ENCODE assay signal across 9 mouse cellular contexts in genomic region chr16:4597296-4597695, GRCm38 (mm10). TPM values are rescaled to one million over a fixed set of nuclear protein-coding genes. Genes with fewer than 3 reads are reported as not detected.
DNase-seq lines count a peak whose midpoint lies in the region; ATAC-seq lines count a peak whose summit lies in the region.
"Had no signal": no experiment of that assay in that cellular context is flagged by ENCODE, and none has a peak within 500 bp of the region (broad histone marks: within the 10 kb centered on the region; RNA-seq: fewer than 3 reads in every experiment).

No protein-coding gene starts in this region.

- H3K4me3 ChIP-seq in forebrain, embryonic 10.5 days: peak overlapping the region; percentile 75
- peak overlapping the region; percentile 22; the same call in 1 of the 2 replicates for H3K4me3 ChIP-seq in intestine, embryonic 15.5 days (replicated peaks)
- peak overlapping the region; percentile 83 for H3K4me3 ChIP-seq in midbrain, embryonic 13.5 days (replicated peaks)

- peaks cover 97% of the 10 kb centered on the region for H3K4me1 ChIP-seq in forebrain, embryonic 10.5 days
- peaks cover 75% of the 10 kb centered on the region for H3K4me1 ChIP-seq in intestine, embryonic 15.5 days (replicated peaks)
- peaks cover 88% of the 10 kb centered on the region for H3K4me1 ChIP-seq in midbrain, embryonic 13.5 days (replicated peaks)

- intact Hi-C loops in gastrocnemius, postnatal 14 days (cut with DNase I; ENCODE audit: low total_unique reads): no loop called here
- intact Hi-C loops in gastrocnemius, postnatal 36 days (cut with DNase I): no loop called here

- peak overlapping the region; percentile 91 for H3K4me2 ChIP-seq in intestine, embryonic 15.5 days (replicated peaks)
- H3K4me2 ChIP-seq in midbrain, embryonic 13.5 days (replicated peaks): peak overlapping the region; percentile 94

- H3K27me3 ChIP-seq in forebrain, embryonic 10.5 days (ENCODE audit: poor library complexity, severe bottlenecking): no peaks in the 10 kb centered on the region
- H3K27me3 ChIP-seq in intestine, embryonic 15.5 days (replicated peaks): no peaks in the 10 kb centered on the region
- no peaks in the 10 kb centered on the region for H3K27me3 ChIP-seq in midbrain, embryonic 13.5 days

- H3K9me3 ChIP-seq in forebrain, embryonic 10.5 days: 0 out of 2 replicates have a peak, but pooled peaks cover 2% of the 10 kb centered on the region
- H3K9me3 ChIP-seq in intestine, embryonic 15.5 days: no peaks in the 10 kb centered on the region
- H3K9me3 ChIP-seq in midbrain, embryonic 13.5 days: no peaks in the 10 kb centered on the region

- H3K9ac ChIP-seq in intestine, embryonic 15.5 days: no peak overlapping the region
- H3K9ac ChIP-seq in midbrain, embryonic 13.5 days (replicated peaks): peak overlapping the region; percentile 45; the same call in 1 of the 2 replicates

- ATAC-seq in intestine, embryonic 15.5 days: no peak
- ATAC-seq in midbrain, embryonic 13.5 days: no peak

- H3K27ac ChIP-seq in forebrain, embryonic 10.5 days: peak overlapping the region; percentile 97
- peak overlapping the region; percentile 13; the same call in 1 of the 2 replicates for H3K27ac ChIP-seq in intestine, embryonic 15.5 days
- peak overlapping the region; percentile 69 for H3K27ac ChIP-seq in midbrain, embryonic 13.5 days

- peaks cover 2% of the 10 kb centered on the region; the same call in 1 of the 2 replicates for H3K36me3 ChIP-seq in forebrain, embryonic 10.5 days (replicated peaks)
- H3K36me3 ChIP-seq in intestine, embryonic 15.5 days: no peaks in the 10 kb centered on the region
- H3K36me3 ChIP-seq in midbrain, embryonic 13.5 days: no peaks in the 10 kb centered on the region

- peak; percentile 37 for DNase-seq in gastrocnemius, postnatal 14 days
- DNase-seq in gastrocnemius, postnatal 36 days: no peak
- no peak for DNase-seq in forebrain, embryonic 10.5 days (ENCODE audit: extremely low spot score, low spot score)
- DNase-seq in frontal cortex, postnatal 25 days (ENCODE audit: low spot score in 2 of 2): no peak
- no peak for DNase-seq in embryo, embryonic 10.5 days (ENCODE audit: low spot score)
- no peak for DNase-seq in ovary, postnatal 10 days (ENCODE audit: low spot score)
- DNase-seq: B cell, adult 2 months had no signal

- 58% methylated on average over 7 of the region's 7 CpGs for WGBS in forebrain, embryonic 10.5 days
- 47% methylated on average over 7 of the region's 7 CpGs for WGBS in intestine, embryonic 15.5 days
- WGBS in midbrain, embryonic 13.5 days: 57% methylated on average over 7 of the region's 7 CpGs

RNA-seq across cellular contexts. Expression of gene Glis2, which starts 2.8 kb away (rescaled TPM):
- 10 to 100 TPM; 11.8 to 15.2 TPM for total RNA-seq in gastrocnemius, postnatal 14 days (2021)
- 1 to 10 TPM; 5.9 to 7.0 TPM for total RNA-seq in gastrocnemius, postnatal 36 days (2021)
- 22.5 and 23.2 TPM in 2 replicates for polyA plus RNA-seq in forebrain, embryonic 10.5 days (2016; fragmentation: Nextera tagmentation; extraction: Ambion mirVana)
- 21.4 and 23.5 TPM in 2 replicates for polyA plus RNA-seq in intestine, embryonic 15.5 days (2015; fragmentation: Nextera tagmentation; extraction: Ambion mirVana)
- polyA plus RNA-seq in midbrain, embryonic 13.5 days (2015; fragmentation: Nextera tagmentation; extraction: Ambion mirVana): 20.0 and 26.3 TPM in 2 replicates

RNA-seq across cellular contexts. Expression of gene Pam16, which starts 27.5 kb away (rescaled TPM):
- total RNA-seq in gastrocnemius, postnatal 14 days (2021): 10 to 100 TPM; 68.0 to 74.9 TPM
- total RNA-seq in gastrocnemius, postnatal 36 days (2021): 10 to 100 TPM; 87.0 to 91.6 TPM
- polyA plus RNA-seq in forebrain, embryonic 10.5 days (2016; fragmentation: Nextera tagmentation; extraction: Ambion mirVana): 93.5 and 94.7 TPM in 2 replicates
- 74.5 and 84.3 TPM in 2 replicates for polyA plus RNA-seq in intestine, embryonic 15.5 days (2015; fragmentation: Nextera tagmentation; extraction: Ambion mirVana)
- polyA plus RNA-seq in midbrain, embryonic 13.5 days (2015; fragmentation: Nextera tagmentation; extraction: Ambion mirVana): 153 and 155 TPM in 2 replicates

RNA-seq across cellular contexts. Expression of gene Tfap4, which starts 37.6 kb away (rescaled TPM):
- 1 to 10 TPM; 4.1 to 4.4 TPM for total RNA-seq in gastrocnemius, postnatal 14 days (2021)
- total RNA-seq in gastrocnemius, postnatal 36 days (2021): 1 to 10 TPM; 2.6 to 4.1 TPM
- polyA plus RNA-seq in forebrain, embryonic 10.5 days (2016; fragmentation: Nextera tagmentation; extraction: Ambion mirVana): 32.0 and 37.5 TPM in 2 replicates
- polyA plus RNA-seq in intestine, embryonic 15.5 days (2015; fragmentation: Nextera tagmentation; extraction: Ambion mirVana): 27.9 and 28.8 TPM in 2 replicates
- polyA plus RNA-seq in midbrain, embryonic 13.5 days (2015; fragmentation: Nextera tagmentation; extraction: Ambion mirVana): 10.5 and 11.2 TPM in 2 replicates

RNA-seq across cellular contexts. Expression of gene Vasn, which starts 42.4 kb away (rescaled TPM):
- total RNA-seq in gastrocnemius, postnatal 14 days (2021): 1 to 10 TPM; 7.6 to 8.4 TPM
- 1 to 10 TPM; 3.8 to 4.0 TPM for total RNA-seq in gastrocnemius, postnatal 36 days (2021)
- 9.2 and 9.3 TPM in 2 replicates for polyA plus RNA-seq in forebrain, embryonic 10.5 days (2016; fragmentation: Nextera tagmentation; extraction: Ambion mirVana)
- 14.1 and 15.1 TPM in 2 replicates for polyA plus RNA-seq in intestine, embryonic 15.5 days (2015; fragmentation: Nextera tagmentation; extraction: Ambion mirVana)
- polyA plus RNA-seq in midbrain, embryonic 13.5 days (2015; fragmentation: Nextera tagmentation; extraction: Ambion mirVana): 3.2 and 4.6 TPM in 2 replicates

RNA-seq across cellular contexts. Expression of gene Dnaja3, which starts 42.5 kb away (rescaled TPM):
- 100 to 1,000 TPM in 1 of 2 experiments, 10 to 100 TPM in 1; 88.0 to 100 TPM for total RNA-seq in gastrocnemius, postnatal 14 days (2021)
- 10 to 100 TPM; 90.1 TPM for total RNA-seq in gastrocnemius, postnatal 36 days (2021)
- 63.7 and 66.3 TPM in 2 replicates for polyA plus RNA-seq in forebrain, embryonic 10.5 days (2016; fragmentation: Nextera tagmentation; extraction: Ambion mirVana)
- polyA plus RNA-seq in intestine, embryonic 15.5 days (2015; fragmentation: Nextera tagmentation; extraction: Ambion mirVana): 86.5 and 92.1 TPM in 2 replicates
- 50.5 and 54.3 TPM in 2 replicates for polyA plus RNA-seq in midbrain, embryonic 13.5 days (2015; fragmentation: Nextera tagmentation; extraction: Ambion mirVana)

Comparison
In these comparisons a context has a peak if more than half of its experiments do, and no peak if none do; other contexts are left out.
1. H3K27ac ChIP-seq: peak in every context shown above with its lines; median percentile 97 in forebrain, embryonic 10.5 days; 69 in midbrain, embryonic 13.5 days; 13 in intestine, embryonic 15.5 days.
2. H3K4me3 ChIP-seq: peak in every context shown above with its lines; median percentile 83 in midbrain, embryonic 13.5 days; 75 in forebrain, embryonic 10.5 days; 22 in intestine, embryonic 15.5 days.